Mouse (Mus musculus) heart, postnatal 0 days (tissue): ENCODE results near the gene Slc12a3.

Experiments used
- CTCF ChIP-seq: IDR thresholded peaks from 2 replicates; pipeline ENCODE4 v1.5.1; 2016; ENCODE audit warnings: antibody characterized with exemption, control low read depth, low read depth
- EP300 ChIP-seq: IDR thresholded peaks from 2 replicates; pipeline ENCODE4 v1.6.1; 2016; ENCODE audit warnings: antibody characterized with exemption, low read depth

DNA sequence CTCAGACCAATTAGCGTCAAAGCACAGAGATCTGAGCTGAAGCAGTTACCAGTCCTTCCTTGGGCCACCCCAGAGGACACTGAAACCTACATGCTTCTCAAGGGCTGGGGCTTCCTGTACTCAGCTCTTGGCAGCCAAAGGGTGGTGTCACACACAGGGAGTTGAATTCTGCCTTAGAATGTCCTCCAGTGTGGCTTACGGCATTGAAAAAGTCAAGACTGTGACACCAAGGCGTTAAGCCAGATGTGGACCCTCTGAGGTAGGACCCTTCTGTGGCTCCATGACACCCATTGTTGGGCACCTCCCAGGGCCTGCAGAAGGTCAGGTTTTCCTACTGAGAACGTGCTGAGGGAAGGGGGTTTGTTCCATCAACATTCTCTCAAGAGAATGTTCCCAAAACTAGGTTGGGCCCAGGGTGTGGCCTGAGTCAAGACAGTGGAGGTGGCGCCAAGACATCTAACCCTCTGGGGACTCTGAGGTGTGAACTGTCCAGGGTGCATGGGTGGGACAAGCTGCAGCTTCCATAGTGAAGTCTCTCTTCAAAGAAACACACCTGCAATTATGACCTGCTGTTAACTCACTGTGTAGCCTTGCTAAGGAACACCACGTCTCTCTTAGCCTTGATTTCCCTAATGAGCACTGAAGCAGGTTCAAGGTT lies 32.9 kb downstream of the Slc12a3 start:
- TF ChIP-seq CTCF (no peak), EP300 (no peak)
